Mouse (Mus musculus) thymus, postnatal 14 days (tissue): ENCODE results near the gene Myh6.
"Not testable (repeated sequence)": the region's sequence is repeated elsewhere in the genome, so short reads cannot be mapped to it uniquely, and the experiment has no call there.

Experiments
- DNase-seq: peaks from one replicate; pipeline ENCODE4 v3.0.0; 2021

Myh6 gene

GRCm38 (mm10) chr14:54955481-54955880 lies 11.2 kb downstream of the Myh6 start:
- no peak for DNase-seq

DNA sequence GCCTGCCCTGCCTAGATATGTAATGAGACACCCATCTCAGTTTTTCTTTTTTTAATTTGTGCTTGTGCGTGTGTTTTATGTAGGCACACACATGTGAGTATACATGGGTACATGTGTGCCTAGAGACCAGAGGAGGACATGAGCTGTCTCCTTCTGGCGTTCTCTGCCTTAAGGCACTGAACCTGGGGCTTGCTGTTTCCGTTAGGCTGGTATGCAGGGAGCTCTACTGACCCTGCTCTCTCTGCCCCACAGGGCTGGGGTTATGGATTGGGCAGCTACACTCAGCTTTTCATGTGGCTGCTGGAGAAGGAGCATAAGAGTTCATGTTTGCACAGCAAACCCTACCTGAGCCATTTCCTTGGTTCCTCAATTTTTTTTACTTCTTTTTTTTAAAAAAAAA lies 12.3 kb downstream of the Myh6 start:
- no peak for DNase-seq

GRCm38 (mm10) chr14:54953664-54954206 lies 13.0 kb downstream of the Myh6 start:
- no peak for DNase-seq

- no peak for DNase-seq
Observed at GRCm38 (mm10) chr14:54951587-54951986, 15.1 kb downstream of the Myh6 start.

- DNase-seq = no peak
Observed at GRCm38 (mm10) chr14:54950493-54950892, 16.2 kb downstream of the Myh6 start.

DNA sequence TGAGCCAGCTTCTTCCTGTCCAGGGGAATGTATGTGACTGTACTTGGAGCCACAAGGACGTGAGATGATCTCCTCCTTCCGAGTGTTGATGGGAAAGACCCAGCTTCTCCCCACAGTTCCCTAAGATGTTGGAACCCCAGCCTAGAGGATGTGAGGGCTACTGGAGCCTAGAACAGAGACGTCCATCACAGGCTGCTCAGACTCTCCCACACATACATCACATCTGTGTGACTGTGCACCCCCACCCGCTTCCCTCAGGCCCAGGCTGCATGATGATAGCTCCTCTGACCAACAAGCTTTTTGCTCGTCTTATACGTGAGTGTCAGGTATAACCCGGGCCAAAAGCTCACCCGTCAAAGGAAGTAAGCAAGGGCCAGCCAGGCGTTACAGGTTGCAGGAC lies 17.9 kb downstream of the Myh6 start:
- DNase-seq = no peak

GRCm38 (mm10) chr14:54947008-54947407 lies 19.7 kb downstream of the Myh6 start:
- DNase-seq = not testable (repeated sequence)

DNA sequence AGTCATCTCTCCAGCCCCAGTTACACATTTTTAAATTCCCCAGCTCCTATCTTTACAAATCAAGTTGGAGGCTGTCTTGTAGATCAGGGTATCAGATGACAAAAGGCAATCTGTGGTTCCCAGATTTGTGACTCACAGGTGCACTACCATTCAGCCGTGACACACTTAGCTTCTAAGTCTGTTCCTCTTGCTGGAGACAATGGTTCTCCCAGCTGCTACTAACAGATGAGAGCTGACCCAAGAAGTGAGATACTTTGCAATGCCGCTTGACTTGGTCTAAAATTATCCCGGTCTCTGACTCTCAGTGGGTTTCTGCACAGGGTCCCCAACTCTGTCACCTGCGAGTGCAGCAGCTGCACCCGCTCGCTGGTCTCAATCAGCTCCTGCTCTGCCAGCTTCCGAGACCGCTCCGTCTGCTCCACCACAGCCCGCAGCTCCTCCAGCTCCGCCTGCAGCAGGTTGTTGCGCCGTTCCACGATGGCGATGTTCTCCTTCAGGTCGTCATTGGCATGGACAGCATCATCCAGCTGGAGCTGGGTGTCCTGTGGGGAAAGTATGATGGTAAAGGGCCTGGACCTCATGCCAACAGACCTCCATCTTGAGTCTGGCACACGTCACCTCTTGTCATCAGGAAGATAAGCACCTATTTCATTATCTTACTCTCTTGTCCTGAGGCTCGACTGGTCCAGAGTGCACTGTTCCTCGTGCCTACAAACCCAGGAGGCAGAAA lies 20.6 kb downstream of the Myh6 start:
- DNase-seq = no peak

- no peak for DNase-seq
Observed at GRCm38 (mm10) chr14:54944939-54945338, 21.8 kb downstream of the Myh6 start.

GRCm38 (mm10) chr14:54943971-54944370 lies 22.8 kb downstream of the Myh6 start:
- no peak for DNase-seq

DNA sequence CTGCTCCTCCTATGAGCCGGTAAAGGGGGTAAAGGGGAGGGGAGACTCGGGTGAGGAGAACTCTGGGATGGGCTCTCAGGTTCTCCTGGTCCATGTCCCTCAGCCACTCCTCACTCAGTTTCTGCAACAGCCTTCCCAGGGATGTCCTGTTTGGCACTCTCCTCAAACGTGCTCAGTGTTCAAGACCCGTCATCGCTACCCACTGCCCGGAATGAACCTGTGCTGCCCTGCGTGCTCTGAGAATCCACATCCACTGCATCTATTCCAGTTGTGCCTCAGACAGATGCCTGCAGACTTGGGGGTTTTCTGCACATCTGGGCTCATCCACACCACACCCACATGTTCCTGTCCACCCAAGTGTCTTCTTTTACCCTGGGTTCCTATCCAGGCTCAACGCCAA lies 24.2 kb downstream of the Myh6 start:
- no peak for DNase-seq

DNA sequence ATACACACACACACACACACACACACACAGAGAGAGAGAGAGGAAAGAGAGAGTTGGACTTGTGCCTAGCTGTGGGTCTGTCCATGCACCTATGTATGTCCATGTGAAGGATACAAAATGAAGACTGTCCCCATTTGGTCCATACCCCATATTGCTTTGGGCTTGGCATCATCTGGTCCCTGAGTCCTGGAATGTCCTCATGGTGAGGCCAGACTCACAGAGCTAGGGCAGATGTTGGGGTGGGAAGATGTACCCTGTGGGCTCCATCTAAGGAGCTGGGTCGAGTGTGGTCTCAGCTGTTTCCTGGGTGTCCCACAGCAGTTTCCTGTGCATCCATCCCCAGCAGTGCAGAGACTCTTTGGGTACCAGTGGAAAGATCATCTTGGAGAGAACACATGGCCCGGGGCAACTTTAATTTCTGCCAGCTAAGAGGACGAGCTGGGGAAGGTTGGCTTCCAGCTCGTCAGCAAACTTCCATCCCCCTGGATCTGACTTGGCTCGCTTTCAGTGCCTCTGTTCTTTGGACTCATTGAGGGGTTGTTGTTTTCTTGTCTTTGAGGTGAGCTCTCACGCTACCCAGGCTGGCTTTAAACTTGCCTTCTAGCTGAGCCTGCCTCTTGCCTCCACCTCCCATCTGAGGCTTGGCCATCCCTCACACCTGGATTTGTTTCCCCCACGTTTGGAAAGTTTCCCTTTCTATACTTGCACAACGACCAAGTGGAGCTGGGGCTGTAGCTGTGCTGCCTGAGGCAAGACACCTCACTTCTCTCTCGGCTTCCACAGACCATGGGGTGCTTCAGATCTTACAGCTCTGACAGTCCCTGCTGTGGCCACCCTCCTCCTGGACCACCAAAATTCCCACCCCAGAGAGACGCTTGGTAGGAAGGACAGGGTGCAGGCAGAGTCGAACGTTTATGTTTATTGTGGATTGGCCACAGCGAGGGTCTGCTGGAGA lies 25.4 kb downstream of the Myh6 start:
- no peak for DNase-seq

DNA sequence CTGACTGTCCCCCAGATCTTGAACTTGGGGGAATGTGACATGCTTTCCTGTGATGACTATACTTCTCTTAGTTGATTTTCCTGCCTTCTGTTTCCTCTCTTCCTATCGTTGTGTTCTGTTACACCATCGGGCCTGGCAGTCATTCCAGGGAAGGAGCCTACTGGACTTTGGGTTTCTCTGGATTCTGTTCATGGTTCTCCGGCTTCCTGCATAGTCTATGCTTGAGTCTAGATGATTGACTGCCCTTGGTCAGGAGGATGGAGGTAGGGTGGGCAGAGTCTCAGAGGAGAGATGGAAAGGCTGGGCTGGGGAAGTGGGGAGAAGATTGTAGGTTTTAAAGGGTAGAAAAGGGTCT lies 26.6 kb downstream of the Myh6 start:
- DNase-seq = no peak

- peak; percentile 75 for DNase-seq
Observed at GRCm38 (mm10) chr14:54939434-54940175, 27.1 kb downstream of the Myh6 start.

DNA sequence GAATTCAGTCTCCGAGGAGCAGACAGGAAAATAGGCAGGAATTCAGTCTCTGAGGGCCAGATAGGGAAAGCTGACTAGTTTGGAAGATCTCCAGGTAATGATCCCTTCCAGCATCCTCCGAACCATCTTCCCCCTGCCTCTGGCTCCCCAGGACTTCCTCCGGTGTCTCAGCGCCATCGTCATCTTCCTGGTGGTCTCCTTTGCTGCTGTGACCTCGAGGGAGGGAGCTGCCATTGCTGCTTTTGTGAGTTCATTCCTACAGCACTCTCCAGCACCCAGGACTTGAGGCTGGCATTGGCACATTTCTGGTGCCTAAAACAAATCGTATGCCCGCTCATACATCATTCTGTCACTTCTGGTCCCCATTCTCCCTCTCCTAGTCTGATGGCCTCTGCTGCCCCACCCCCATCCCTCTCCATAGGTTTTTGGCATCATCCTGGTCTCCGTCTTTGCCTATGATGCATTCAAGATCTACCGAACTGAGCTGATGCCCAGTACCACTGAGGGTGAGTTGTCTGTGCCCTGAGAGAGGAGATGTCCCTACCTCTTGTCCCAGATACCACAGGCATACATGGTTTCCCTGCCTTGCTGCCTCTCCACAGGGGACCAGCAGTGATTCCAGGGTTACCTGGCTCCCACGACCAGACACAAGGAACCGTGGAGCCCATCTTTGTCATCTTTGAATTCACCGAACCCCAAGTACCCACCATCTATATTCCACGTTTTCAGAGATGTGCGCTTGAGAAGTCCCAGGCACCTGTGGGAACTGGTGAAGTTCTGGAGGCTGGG lies 28.1 kb downstream of the Myh6 start:
- DNase-seq = no peak

GRCm38 (mm10) chr14:54937361-54938182 lies 29.2 kb downstream of the Myh6 start:
- DNase-seq = no peak

- DNase-seq = no peak
Observed at GRCm38 (mm10) chr14:54936831-54937160, 29.9 kb downstream of the Myh6 start.

- DNase-seq = no peak
Observed at GRCm38 (mm10) chr14:54935904-54936830, 30.6 kb downstream of the Myh6 start, which contains the start of gene Cmtm5. Gene Cmtm5, plus strand, starts transcription at chr14:54936261.

- no peak for DNase-seq
Observed at GRCm38 (mm10) chr14:54932645-54933150, 34.0 kb downstream of the Myh6 start, which contains the start of gene Il25. Gene Il25, plus strand, starts transcription at chr14:54932695.

- DNase-seq = no peak
Observed at GRCm38 (mm10) chr14:54930431-54930830, 36.3 kb downstream of the Myh6 start.
